Mouse (Mus musculus) small intestine, adult 2 months (tissue): ENCODE results near the gene Tnni2. TPM values are rescaled to one million over a fixed set of nuclear protein-coding genes. Genes with fewer than 3 reads are reported as not detected.

Experiments
- H3K27ac ChIP-seq: fragments of 200-500 bp; 2 replicates; pipeline ENCODE4 v1.5.1; 2012; ENCODE audit warnings: low read depth, low read length, control low read depth, inconsistent platforms; ENCODE audit not compliant: insufficient read depth
- H3K27me3 ChIP-seq: fragments of 200-500 bp; 2 replicates; pipeline ENCODE4 v1.6.1; 2012; ENCODE audit warnings: mild to moderate bottlenecking, moderate library complexity, low read length, inconsistent platforms; ENCODE audit not compliant: control insufficient read depth, insufficient read depth
- H3K36me3 ChIP-seq: fragments of 200-500 bp; 2 replicates; pipeline ENCODE4 v1.6.1; 2012; ENCODE audit warnings: mild to moderate bottlenecking, low read length, control low read depth, inconsistent platforms; ENCODE audit not compliant: control insufficient read depth, insufficient read depth
- H3K4me1 ChIP-seq: fragments of 200-500 bp; 2 replicates; pipeline ENCODE4 v1.6.1; 2012; ENCODE audit warnings: low read length, inconsistent platforms, mixed read lengths; ENCODE audit not compliant: control insufficient read depth, insufficient read depth, insufficient read length
- H3K4me3 ChIP-seq: fragments of 200-500 bp; 2 replicates; pipeline ENCODE4 v1.5.1; 2012; ENCODE audit warnings: low read depth, mild to moderate bottlenecking, control low read depth, inconsistent platforms, low read length, moderate library complexity
- CTCF ChIP-seq: fragments of 200-500 bp; IDR thresholded peaks from 2 replicates; pipeline ENCODE4 v1.5.1; 2012; ENCODE audit warnings: low read depth, mild to moderate bottlenecking, control low read depth, inconsistent platforms, low read length, moderate library complexity, mixed read lengths; ENCODE audit not compliant: insufficient replicate concordance, insufficient read length; ENCODE audit errors: extremely low read depth
- POLR2A ChIP-seq: fragments of 200-500 bp; IDR thresholded peaks from 2 replicates; pipeline ENCODE4 v1.6.1; 2012; ENCODE audit warnings: low read depth, mild to moderate bottlenecking, control low read depth, inconsistent platforms, low read length, moderate library complexity
- WGBS: fragments of 180-500 bp; shearing (Covaris S2); methylation state at CpG from one replicate; pipeline ENCODE4 v1.1.7; 2018; 5-methylcytosine and 5-hydroxymethylcytosine counted together
- polyA plus RNA-seq: library from polyadenylated mRNA; depleted of rRNA; stranded (reverse); fragments of >200 nt; gene quantifications from 2 replicates; pipeline ENCODE4 v1.2.3, GENCODE M21; 2012

Gene Tnni2
- polyA plus RNA-seq, 1 experiment, result 0.35 TPM

- no peaks in the 10 kb centered on the region for H3K36me3 ChIP-seq
- no peak overlapping the region for H3K4me3 ChIP-seq
- 81% methylated on average over 5 of the region's 5 CpGs for WGBS
- H3K4me1 ChIP-seq, result peaks cover 3% of the 10 kb centered on the region; the same call in 1 of the 2 replicates
- TF ChIP-seq CTCF (no peak), POLR2A (no peak)
- H3K27me3 ChIP-seq, result no peaks in the 10 kb centered on the region
- peak overlapping the region; percentile 60; the same call in 1 of the 2 replicates for H3K27ac ChIP-seq
Observed at GRCm38 (mm10) chr7:142458676-142459298, 17.2 kb downstream of the Tnni2 start.

GRCm38 (mm10) chr7:142459299-142459691 lies 17.7 kb downstream of the Tnni2 start:
- Histone ChIP-seq H3K36me3 (no peaks in the 10 kb centered on the region), H3K4me3 (no peak overlapping the region), H3K27me3 (no peaks in the 10 kb centered on the region), H3K27ac (no peak overlapping the region), H3K4me1 (peaks cover 3% of the 10 kb centered on the region; the same call in 1 of the 2 replicates)
- WGBS, result 55% methylated on average over 2 of the region's 2 CpGs
- no peak for TF ChIP-seq CTCF
- no peak for TF ChIP-seq POLR2A

- WGBS, result 74% methylated on average over 7 of the region's 7 CpGs
- Histone ChIP-seq H3K4me3 (peak within 1 kb of the TSS; percentile 55), H3K27me3 (no peaks in the 10 kb centered on the region), H3K4me1 (peaks cover 3% of the 10 kb centered on the region; the same call in 1 of the 2 replicates), H3K27ac (peak within 1 kb of the TSS; percentile 8), H3K36me3 (no peaks in the 10 kb centered on the region)
- TF ChIP-seq CTCF, result no peak
- no peak for TF ChIP-seq POLR2A
Observed at GRCm38 (mm10) chr7:142460636-142461077, 19.0 kb downstream of the Tnni2 start, which contains the start of gene Lsp1. Lsp1 (plus strand) TSS chr7:142460809.

- Histone ChIP-seq H3K4me1 (peaks cover 3% of the 10 kb centered on the region; the same call in 1 of the 2 replicates), H3K27ac (peak overlapping the region; percentile 8; the same call in 1 of the 2 replicates), H3K27me3 (no peaks in the 10 kb centered on the region), H3K4me3 (peak overlapping the region; percentile 55), H3K36me3 (no peaks in the 10 kb centered on the region)
- 78% methylated on average over 2 of the region's 2 CpGs for WGBS
- TF ChIP-seq POLR2A, result no peak
- no peak for TF ChIP-seq CTCF
Observed at GRCm38 (mm10) chr7:142461446-142461845, 19.8 kb downstream of the Tnni2 start.

GRCm38 (mm10) chr7:142462190-142462589 lies 20.6 kb downstream of the Tnni2 start:
- peaks cover 3% of the 10 kb centered on the region; the same call in 1 of the 2 replicates for H3K4me1 ChIP-seq
- 74% methylated on average over 6 of the region's 6 CpGs for WGBS
- H3K4me3 ChIP-seq, result peak overlapping the region; percentile 55
- no peak overlapping the region for H3K27ac ChIP-seq
- TF ChIP-seq POLR2A, result no peak
- no peak for TF ChIP-seq CTCF
- H3K27me3 ChIP-seq, result no peaks in the 10 kb centered on the region
- H3K36me3 ChIP-seq, result no peaks in the 10 kb centered on the region

GRCm38 (mm10) chr7:142462594-142463078 lies 21.0 kb downstream of the Tnni2 start:
- Histone ChIP-seq H3K27me3 (no peaks in the 10 kb centered on the region), H3K4me3 (peak overlapping the region; percentile 55)

GRCm38 (mm10) chr7:142470171-142470691 lies 28.6 kb downstream of the Tnni2 start:
- Histone ChIP-seq H3K36me3 (no peaks in the 10 kb centered on the region), H3K4me3 (no peak overlapping the region), H3K4me1 (no peaks in the 10 kb centered on the region; the same call in 1 of the 2 replicates), H3K27ac (peak overlapping the region; percentile 72), H3K27me3 (no peaks in the 10 kb centered on the region)
- 67% methylated on average over 7 of the region's 7 CpGs for WGBS
- TF ChIP-seq CTCF, result no peak
- no peak for TF ChIP-seq POLR2A

More at GRCm38 (mm10) chr7:142462594-142463078, 21.0 kb downstream of the Tnni2 start:
- no peak overlapping the region; the same call in 1 of the 2 replicates for H3K27ac ChIP-seq
- WGBS, result 51% methylated on average over 4 of the region's 4 CpGs
- TF ChIP-seq POLR2A, result no peak
- TF ChIP-seq CTCF, result no peak
- peaks cover 3% of the 10 kb centered on the region; the same call in 1 of the 2 replicates for H3K4me1 ChIP-seq
- H3K36me3 ChIP-seq, result no peaks in the 10 kb centered on the region
